Mouse (Mus musculus): Measurements from ENCODE around the gene Rmnd5a.

Gene Rmnd5a

DNA sequence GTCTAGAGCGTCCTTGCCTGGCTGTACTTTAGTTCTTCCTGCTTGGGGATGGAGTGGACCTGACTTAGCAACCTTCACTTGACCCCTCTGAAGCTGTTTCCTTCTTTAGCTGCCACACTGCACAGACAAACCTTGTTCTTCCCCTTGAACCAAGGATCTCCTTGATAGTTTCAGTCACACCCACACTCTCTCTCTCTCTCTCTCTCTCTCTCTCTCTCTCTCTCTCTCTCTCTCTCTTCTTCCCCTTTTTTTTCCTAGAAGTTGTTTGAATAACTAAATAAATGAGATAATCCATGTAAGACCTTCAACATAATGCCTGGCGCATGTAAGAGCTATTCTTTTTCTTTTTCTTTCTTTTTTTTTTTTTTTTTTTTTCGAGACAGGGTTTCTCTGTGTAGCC is 1.7 kb upstream of the Rmnd5a start:
- no peak for ATAC-seq (ENCODE audit: low TSS enrichment)

DNA sequence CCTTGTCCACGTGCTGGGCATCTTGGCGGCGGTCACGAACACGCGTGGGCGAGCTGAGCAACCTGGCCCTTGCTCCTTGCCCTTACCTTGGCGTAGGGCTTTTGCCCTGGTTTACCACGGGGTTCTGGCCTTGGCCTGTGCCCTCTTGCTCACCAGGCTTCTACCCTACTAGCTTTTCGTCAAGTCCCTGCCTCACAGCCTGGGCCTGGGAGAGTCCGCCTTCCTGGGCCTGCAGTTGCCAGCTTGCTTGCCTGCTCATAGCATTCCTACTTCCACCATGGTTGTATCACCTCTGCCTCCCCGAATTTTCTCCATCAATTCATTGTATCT is 779 bp upstream of the Rmnd5a start:
- ATAC-seq (ENCODE audit: low TSS enrichment) = peak; percentile 21

DNA sequence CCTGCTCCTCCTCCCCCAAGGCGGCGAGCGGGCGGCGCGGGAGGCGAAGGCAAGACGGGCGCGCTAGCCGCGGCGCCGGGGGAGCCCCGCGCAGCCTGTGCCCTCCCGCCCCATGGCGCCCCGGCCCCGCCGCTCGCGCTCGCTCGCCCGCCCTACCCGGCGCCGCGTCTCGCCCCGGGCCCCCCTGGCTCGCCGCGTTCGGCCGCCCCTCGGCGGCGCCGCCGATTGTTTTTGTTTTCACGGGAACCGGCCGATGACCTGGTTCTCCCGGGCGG is 283 bp downstream of the Rmnd5a start:
- ATAC-seq (ENCODE audit: low TSS enrichment) = peak; percentile 18

DNA sequence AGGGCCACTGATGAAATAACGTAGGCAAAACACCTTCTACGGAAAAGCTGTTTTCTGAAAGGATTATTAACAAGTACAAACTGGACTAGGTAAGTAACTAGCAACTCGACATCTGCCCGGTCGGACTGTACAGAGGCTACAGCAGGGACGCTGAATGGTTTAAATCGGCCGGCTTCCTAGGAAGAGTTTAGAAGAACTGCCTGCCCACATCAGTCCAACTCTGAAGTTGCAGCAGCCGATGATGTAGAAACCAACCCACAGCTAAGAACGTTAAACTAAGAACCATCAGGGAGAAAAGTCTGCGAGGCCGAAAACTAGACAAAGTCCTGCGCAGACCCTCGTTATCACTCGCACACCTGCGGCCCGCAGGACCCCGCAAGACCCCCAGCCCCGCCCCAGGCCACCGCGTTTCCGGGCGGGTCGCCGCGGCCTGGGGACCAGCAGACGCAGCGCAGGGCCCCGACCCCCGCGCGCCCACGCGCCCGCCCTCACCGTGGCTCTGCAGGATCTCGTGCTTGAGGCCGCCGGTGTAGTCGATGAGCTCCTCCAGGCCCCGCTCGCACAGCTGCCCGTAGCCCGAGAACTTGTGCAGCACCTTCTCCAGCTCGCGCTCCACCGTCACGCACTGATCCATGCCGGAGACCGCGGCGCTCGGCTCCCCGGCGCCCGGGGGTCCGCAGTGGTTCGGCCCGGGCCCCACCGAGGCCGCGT is 776 bp downstream of the Rmnd5a start:
- peak; percentile 25 for ATAC-seq (ENCODE audit: low TSS enrichment)

DNA sequence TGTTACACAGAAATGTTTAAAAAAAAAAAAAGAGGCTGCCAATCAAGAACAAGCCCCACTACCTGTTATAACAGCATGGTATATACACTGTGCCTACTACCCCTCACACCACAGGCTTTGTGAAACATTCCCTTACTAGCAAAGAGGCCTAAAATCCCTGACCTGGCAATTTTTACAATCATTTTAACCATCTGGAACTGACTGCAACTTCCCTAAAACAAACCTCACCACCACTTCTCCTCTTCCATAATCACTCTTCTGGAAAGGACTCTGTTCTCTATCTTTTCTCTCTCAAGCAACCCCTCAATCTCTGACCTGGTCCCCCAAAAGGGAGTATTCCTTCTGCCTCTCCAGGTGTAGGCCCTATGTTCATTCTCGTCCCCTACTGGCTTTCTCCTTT is 2.4 kb downstream of the Rmnd5a start:
- ATAC-seq (ENCODE audit: low TSS enrichment) = no peak

DNA sequence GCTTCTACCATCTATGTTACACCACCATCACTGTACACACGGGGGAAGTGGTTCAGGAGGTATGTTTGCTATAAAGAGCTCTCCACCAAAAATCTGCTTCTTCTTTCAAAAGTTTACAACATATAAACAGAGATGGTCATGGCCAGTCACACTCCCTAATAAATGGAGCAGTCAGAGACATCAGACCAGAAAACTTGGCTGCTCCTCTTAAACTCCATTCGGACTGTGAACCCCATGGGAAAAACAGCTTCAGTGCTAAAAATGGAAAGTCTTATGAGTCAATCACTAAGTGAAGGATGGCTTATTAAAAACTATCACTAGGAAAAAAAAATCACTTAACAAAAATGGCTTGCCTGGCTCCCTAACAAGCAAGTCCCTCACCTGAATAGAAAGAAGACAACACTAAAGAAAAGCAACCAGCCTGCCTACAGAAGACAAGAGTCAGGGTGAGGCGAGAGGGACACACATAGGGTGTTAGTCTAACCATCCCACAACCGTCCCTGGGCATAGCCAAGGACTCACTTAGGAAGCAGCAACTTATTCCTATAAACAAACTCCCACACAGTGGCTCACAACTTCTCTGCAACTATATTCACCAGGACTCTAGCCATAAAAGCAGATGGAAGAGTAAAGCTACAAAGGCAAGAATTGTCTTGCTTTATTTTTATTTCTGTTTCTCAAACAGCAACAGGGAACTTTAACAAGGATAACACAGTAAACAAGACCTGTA is 12.3 kb downstream of the Rmnd5a start:
- ATAC-seq (ENCODE audit: low TSS enrichment) = peak; percentile 79

DNA sequence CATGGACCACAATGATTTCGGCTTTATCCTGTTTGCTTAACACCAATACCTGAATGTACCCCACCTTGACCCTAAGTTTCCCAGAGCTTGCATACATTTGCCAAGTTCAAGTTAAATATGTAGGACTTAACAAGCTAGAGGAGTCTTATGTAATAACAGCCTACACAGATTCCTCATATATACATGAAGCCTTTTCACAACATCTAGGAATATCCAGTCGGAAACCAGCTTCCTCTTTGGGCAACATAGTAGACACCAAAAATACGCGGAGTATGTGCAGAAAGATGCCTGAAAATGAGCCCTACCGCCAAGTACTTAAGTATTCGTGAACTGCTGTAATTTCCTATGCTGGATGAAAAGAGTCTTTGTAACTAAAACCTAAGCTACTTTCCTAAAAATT is 14.8 kb downstream of the Rmnd5a start:
- ATAC-seq (ENCODE audit: low TSS enrichment) = peak; percentile 91

DNA sequence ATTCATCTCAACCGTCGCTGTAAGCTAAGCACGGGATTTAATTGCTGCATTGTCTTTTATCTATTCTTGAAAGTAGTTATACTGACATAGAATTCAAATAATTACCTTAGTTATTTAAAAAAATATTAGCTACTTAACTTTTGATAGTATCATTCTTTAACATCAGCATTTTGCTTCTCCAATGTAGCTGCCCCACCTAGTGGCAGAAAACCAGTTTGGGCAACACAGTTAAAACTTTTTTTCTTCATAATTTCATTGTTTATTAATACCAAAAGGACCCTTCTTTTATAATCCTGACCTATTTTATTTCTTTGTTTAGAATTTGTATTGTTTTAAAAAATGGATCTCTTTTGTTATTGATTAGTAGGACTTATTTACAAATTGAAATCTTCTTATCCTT is 17.3 kb downstream of the Rmnd5a start:
- ATAC-seq (ENCODE audit: low TSS enrichment) = no peak

DNA sequence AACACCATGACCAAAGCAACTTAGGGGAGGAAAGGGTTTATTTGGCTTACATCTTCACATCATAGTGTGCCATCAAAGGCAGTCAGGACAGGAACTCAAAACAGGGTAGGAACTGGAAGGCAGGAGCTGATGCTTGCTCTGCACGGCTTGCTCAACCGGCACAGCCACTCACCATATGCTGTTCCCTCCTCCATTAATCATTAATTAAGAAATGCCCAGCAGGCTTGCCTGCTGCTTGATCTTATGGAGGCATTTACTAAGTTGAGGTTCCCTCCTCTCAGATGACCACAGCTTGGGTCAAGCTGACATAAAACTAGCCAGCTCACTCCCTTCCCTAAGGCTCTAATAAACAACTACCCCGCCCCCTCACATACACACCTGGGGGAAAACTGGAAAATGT is 18.3 kb downstream of the Rmnd5a start:
- ATAC-seq (ENCODE audit: low TSS enrichment) = no peak

DNA sequence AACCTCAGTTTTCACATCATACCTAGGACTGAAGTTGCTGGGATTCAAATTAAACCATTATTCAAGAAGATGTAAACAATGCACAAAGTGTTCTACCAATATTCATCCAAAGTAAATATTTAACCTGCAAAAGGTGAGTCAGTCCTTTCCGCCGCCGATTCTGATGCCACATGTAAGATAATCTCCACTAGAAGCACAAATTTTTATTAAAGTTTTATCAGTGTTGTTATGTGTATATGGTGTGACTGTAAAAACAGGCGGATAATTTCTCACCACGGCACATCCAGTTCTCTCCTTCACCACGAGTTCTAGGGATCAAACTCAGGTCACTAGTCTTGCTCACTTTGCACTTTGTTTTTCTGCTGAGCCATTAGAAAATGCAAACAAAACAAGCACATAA is 19.6 kb downstream of the Rmnd5a start:
- ATAC-seq (ENCODE audit: low TSS enrichment) = no peak

DNA sequence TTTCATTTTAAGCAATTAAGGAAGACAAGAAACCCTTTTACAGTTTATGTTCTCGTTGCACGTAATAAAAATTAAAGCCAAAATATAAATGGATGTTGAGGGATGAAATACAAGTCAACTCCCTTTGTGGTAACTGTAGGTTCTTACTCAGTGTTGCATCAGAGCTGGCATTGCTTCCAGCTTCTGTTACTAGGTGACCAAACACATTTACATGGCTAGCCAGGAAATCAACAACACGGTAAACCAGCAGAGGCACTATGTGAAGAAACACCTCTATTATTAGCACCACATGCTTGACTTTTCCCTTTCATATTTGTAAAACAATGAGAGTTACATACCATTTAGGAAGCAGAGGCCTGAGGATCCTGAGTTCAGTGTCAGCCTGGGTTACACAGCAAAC is 21.6 kb downstream of the Rmnd5a start:
- no peak for ATAC-seq (ENCODE audit: low TSS enrichment)

DNA sequence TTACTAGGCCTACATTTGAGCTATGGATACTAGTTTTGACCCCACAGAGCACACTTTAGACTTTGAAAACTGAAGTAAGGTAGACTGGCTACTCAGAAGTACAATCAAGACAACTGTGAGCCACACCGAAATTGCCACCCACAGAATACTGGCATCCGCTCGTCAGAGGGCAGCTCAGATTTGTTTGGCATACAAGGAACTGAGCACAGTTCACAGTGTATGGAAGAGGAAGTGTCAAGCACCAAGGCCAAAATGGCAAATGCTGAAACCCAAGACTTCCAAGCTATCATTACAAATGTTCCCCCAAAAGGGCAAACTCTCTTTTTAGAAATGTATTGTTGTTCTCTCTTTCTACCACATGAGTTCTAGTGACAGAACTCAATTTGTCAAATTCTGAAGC is 25.0 kb downstream of the Rmnd5a start:
- peak; percentile 44; the same call in 1 of the 2 replicates for ATAC-seq (ENCODE audit: low TSS enrichment)

DNA sequence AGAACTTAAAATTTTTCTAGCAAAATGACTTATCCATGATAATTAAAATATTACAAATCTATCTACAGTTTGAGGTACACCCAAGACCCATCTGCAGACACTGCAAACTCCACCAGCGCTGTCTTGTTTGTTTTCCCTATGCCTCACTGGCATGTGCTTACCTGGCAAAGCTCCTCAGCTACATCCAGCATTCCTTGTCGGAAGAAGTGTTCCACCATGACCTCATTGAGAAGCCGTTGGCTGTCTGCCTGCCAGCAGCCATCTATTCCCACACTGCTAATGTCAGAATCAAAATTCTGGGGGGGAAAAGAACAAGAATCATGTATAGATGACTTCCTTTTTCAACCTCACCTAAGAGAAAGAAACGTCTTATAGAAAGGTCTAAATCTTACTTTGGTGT is 25.8 kb downstream of the Rmnd5a start:
- no peak for ATAC-seq (ENCODE audit: low TSS enrichment)

DNA sequence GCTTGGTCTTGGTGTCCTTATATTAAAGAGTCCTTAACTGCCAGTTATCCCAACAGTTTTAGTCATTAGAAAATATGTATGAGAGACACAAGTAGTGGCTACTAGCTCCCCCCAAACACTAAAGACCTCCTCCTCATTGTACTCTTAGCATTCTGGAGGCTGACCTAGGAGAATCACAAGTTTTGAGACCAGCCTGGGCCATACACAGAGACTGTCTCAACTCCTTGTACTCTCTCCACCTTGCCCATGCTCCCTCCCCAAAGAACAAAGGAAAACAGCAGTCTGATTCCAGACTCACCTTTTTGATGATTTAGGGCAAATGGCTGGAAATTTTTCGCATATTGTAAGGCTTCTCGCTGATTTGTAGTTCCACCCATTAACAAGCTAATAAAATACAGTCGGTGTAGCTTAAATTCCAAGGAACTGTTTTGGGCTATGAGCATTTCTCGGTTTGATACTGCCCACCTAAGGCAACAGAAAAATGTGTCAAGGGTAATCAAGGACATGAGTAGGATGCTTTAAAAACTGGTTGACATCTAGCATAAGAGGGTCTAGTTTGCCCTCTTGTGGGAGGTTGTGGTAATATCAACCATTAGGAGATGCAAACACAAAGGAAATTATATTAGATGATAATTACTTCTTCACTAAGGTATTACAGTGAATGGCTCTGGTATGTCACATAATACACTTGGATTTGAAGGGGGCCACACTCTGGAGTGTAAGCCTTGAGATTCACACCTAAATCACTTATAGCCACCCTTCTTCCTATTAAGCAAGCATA is 41.4 kb downstream of the Rmnd5a start:
- no peak for ATAC-seq (ENCODE audit: low TSS enrichment)

DNA sequence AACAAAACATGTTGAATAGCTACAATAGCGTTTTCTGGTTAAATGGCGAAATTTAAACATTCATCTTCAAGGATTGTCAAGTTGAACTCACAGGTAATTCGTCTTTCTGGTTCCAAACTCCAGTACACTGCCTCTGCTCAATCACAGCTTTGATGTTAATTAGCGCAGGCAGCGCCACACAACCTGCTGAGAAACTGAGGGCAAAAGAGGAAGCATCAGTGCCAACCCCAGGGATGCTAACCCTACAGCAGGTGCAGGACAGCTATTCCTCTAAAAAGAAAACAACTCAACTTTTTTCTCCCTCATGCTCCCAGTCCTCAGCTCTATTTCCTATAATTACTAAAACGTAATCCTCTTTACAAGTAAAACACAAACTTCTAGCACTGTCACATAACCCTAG is 43.7 kb downstream of the Rmnd5a start:
- no peak for ATAC-seq (ENCODE audit: low TSS enrichment)

DNA sequence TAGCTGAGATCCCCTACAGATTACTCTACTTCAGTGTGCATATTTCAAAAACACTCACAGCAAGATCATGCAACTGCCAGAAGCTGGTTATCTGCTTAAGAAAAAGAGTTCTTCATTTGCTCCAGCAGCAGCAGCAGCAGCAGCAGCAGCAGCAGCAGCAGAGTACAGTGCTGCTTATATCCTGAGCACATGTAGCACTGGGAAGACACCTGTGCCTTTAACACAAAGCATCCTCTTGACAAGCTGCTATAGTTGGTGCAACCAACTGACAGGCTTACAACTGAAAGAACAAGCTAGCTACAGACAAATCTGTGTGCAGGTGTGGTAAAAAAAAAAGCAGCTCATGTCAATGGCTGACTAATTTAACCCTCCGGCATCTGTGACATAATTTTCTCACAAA is 44.4 kb downstream of the Rmnd5a start:
- no peak for ATAC-seq (ENCODE audit: low TSS enrichment)

DNA sequence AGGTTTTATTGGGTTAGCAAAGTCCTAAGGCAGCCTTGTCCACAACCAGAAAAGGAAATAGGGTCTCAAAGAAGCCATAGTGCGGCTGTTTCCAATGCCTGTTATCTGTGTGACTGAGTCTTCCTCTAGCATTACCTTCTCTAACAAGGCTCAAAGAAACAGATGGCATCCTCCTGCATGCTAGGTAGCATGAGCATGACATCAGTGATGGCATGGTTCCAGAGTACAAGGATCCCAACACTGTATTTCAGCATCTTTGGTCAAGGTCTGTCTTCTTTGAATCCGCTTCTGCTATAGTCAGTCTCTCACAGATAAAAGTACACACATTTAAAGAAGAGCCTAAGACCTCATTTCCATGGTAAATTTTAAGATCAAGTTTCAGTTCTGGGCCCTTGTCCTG is 49.9 kb downstream of the Rmnd5a start:
- ATAC-seq (ENCODE audit: low TSS enrichment) = no peak

DNA sequence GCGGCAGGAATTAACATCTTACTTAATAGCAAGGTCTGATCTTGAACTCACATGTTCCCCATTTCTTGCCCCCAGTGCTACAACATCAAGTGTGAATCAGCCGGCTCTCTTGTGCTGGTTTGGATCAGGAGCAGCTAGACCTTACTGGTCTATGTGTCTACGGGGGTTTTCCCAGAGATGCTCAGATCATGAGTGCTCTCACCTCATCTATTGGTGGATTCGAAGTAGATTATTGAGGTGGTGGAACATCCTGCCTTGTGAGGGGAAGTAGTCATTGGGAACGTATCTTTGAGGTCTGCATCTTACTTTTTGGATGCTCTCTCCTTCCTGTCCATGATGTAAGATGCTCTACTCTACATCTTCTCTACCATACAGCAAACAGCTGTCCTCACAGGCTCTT is 58.8 kb downstream of the Rmnd5a start:
- no peak for ATAC-seq (ENCODE audit: low TSS enrichment)

DNA sequence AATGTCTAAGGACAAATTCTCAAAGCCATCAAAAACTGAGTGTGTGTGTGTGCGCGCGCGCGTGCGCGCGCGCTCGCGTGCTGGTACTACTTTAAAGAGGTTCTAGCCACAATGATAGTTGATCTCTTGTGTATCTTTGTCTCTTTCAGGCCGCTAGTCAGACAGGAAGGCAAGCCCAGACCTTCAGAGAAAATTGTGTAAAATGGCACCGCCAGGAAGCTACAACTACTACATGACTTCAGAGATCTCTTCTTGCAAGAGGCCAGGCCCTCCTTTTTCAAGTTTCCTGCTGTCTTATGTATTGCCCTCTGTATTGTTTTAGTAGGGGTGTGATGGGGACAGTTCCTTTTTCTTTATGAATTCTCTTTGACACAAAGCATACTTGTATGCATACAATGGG is 63.7 kb downstream of the Rmnd5a start:
- no peak for ATAC-seq (ENCODE audit: low TSS enrichment)

DNA sequence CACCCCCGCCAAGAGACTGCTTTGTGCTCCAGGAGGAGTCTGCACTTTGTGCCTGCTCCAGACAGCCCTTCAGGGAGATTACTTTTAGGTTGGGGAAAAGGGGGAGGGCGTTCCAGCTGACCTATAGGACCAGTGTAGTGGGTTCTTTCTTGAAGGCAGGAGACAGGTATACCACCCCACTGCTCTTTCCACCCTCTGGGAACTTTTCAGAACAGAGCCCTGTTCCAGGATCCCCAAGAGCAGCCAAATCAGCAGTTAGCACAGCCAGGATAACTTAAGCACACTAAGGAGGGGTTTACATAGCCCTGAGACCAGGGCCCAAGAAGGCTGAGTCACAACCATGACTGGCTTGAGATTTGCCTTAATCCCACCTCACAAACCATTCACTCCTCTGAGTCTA is 65.5 kb downstream of the Rmnd5a start:
- no peak for ATAC-seq (ENCODE audit: low TSS enrichment)

DNA sequence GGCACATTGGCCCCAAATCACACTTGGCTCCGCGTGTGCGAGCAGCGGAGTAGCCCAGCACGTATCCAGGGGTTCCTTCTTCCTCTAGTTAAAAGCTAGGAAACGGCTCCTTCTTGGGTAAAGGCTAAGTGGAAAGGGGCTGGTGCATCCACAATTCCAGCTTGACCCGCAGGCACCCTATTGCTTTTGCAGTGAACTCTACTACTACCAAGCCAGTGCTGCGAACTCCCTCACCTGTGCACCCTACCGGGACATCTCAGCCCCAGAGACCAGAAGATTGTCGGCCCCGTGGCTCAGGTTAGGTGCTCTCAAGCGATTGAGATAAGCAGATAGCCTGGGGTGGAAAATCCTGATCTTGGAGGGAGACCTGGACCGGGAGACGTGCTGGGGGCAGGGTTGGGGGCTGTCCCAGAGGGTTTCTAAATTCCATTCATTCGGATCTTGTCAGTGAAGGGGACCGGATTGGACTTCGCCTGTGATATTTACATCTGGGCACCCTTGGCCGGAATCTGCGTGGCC is 66.1 kb downstream of the Rmnd5a start:
- no peak for ATAC-seq (ENCODE audit: low TSS enrichment)

DNA sequence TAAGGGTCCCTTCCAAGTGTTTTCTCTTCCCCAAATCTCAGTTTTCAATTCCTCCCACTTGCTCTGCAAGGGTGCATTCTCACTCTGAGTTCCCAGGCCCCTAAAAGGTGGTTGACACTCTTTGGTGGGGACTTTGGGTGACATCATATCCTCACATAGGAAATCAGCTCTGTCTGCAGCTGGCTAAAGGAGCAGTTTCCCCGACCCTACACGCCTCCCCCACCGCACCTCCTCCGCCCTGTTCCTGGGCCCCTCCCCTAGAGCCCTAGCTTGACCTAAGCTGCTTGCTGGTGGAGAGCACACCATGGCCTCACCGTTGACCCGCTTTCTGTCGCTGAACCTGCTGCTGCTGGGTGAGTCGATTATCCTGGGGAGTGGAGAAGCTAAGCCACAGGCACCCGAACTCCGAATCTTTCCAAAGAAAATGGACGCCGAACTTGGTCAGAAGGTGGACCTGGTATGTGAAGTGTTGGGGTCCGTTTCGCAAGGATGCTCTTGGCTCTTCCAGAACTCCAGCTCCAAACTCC is 67.1 kb downstream of the Rmnd5a start, which contains the start of gene Cd8a:
Gene Cd8a (plus strand): TSS at position 179 of the 527 bp plus-strand sequence.
- ATAC-seq (ENCODE audit: low TSS enrichment) = no peak

All from frontal cortex, adult (tissue).